Mouse (Mus musculus): Measurements from ENCODE around the gene Ankrd37.

Gene Ankrd37

GRCm38 (mm10) chr8:45973988-45974505 lies 31.5 kb downstream of the Ankrd37 start:
- DNase-seq, result no peak

GRCm38 (mm10) chr8:45970894-45971293 lies 34.6 kb downstream of the Ankrd37 start:
- DNase-seq, result no peak

GRCm38 (mm10) chr8:45950622-45951021 lies 54.9 kb downstream of the Ankrd37 start:
- no peak for DNase-seq

Data from cerebellum, adult 11-12 months (tissue).